Mouse (Mus musculus): ENCODE results near the gene Kcng4. TPM values are rescaled to one million over a fixed set of nuclear protein-coding genes. Genes with fewer than 3 reads are reported as not detected.

Kcng4 gene
- 8.4 TPM for polyA plus RNA-seq (2015; fragmentation: Illumina TruSeq; extraction: RNeasy Lipid Tissue Mini Kit (QIAGEN cat#74804); ENCODE audit: low read depth, low replicate concordance)

DNA sequence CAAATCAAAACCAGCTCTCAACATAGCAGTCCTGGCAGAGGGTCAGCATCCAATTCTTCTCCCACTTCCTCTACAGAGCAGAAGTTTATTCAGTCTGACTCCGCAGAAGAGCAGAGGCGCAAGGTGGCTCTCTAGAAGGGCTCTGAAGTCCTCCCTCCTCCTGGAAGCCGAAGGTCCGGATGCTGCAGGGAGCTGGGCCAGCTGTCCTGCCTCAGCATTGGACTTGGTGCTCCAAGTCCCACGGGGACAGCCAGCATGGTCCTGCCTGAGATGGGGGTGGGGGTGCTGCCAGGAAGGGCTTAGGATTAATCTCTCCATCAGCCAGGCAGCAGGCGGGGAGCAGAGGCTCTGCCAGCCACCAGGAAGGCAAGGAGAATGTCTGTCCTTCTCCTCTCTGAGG, at the start of gene Kcng4:
Kcng4 (minus strand) TSS at position 303 of the 400 bp plus-strand sequence.

DNA sequence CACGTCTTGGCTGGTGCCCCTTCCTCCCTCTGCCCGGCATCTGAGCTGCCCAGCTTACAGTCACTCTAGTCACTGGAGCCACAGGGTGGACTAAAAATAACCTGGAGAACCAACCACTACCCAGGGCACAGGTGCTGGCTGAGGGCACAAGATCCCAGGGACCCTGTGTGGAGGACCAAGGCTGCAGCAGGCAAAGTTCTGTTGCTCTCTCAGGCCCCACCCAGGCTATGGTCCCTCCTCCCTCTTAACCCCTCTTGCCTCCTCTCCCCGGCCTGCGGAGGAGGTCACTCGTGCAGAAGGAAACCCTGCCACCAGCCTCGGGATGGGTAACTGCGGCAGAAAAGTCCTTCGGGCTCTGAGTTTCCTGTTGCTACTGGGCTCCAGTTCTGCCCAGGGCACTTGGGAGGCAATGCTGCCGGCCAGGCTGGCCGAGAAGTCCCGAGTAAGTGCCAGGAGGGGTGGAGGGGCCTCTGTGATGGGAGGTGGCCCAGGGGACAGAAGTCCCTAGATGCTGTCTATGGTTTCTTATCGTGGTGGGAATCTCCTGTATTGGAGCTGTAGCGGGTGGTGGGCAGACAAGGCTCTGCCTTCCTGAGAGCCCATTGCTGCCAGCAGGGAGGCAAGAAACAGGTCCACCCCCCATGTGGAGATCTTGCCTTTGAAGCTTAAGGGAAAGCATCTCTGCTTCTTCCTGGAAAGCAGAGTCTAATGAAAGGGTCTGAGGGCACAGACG, 30.9 kb upstream of the Kcng4 start, which contains the start of gene Wfdc1:
Wfdc1 (plus strand) TSS at position 147 of the 733 bp plus-strand sequence.

DNA sequence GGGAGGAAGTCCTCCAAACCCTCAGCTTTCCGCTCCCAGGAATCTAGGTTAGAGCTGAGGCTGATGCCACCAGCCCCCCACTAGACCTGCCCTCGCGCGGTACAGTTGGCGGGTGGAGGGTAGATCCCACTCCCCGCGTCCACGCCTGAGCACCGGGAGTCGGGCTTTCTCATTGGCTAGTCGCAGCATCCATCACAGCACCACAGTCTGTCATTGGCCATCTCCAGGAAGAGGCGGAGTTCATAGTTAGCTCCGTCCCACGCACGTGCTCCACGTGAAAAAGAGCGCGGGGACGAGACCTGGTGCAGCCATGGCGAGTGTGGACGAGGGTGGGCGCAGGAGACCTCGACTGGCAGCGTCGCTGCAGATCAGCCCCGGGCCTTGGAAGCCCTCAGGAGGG, 23.0 kb downstream of the Kcng4 start, which contains the start of gene Adad2:
Adad2 (plus strand) TSS at position 277 of the 400 bp plus-strand sequence.

DNA sequence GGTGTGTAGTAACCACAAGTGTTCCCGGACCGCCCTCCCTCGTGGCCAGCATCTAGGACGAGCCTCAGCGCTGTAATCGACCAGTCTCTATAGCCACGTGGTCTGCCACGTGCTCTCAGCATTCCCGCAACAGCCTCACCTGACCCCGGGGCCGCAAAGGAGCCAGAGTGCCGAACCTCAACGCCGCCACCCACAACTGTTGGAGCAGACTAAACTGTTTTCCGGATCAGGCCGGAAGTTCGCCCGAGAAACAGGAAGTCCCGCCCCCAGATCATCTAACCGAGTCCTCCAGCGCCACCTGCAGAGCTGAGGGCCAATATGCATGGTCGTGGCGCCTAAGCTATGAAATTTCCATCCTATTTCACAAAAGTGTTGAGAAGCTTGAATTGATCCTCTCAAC, 30.5 kb downstream of the Kcng4 start, which contains the start of gene Taf1c:
Taf1c (minus strand) TSS at position 227 of the 400 bp plus-strand sequence.

DNA sequence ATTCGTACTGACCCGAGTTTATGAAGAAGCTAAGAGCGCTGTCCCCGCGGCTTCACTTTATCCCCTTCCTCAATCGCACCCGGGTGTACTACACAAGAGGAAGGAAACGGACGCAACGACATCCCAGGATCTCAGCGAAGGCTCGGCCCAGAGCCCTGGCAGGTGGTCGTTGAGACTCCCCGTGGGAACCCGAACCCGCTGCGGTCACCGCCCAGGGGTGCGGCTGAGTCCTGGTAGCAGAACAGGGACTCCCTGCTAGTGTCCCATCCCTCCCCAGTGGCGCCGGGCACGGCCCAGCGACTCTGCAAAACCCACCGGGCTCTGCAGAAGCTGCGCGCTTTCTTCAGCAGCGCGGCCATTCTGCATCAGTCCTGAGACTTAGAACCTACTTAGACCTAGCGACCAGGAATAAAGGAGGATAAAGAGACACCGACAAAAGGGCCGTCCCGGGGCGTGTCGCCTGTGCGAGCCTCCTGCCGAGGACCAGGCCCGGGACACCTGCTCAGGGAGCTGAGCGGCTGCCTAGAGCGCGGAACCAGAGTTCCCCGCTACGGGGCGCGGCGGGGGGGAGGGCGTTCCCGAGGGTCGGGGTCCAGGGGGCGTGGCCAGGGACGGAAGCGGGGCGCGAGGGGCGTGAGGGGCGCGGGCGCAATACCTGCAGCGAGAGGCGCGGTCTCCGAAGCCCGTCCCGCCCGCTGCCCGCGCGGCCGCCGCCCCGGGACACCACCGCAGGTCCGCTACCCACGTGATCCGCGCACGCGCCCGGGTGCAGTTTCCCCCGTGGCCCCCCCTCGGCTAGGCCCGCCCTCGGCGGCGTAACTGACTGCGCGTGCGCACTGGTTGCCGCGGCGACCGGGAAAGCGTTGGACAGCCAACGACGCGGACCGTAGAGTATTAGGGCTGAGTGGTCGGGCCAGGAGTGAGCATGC, 60.8 kb downstream of the Kcng4 start, which contains the start of the genes Hsdl1 and Dnaaf1:
Hsdl1 (minus strand) TSS at position 747 of the 929 bp plus-strand sequence.
Dnaaf1 (plus strand) TSS at position 799 of the 929 bp plus-strand sequence.

Other genes with a start within 250 kb of the Kcng4 start
- 26.3 TPM for gene Mlycd, start 240.8 kb downstream of the Kcng4 start, polyA plus RNA-seq (2015; fragmentation: Illumina TruSeq; extraction: RNeasy Lipid Tissue Mini Kit (QIAGEN cat#74804); ENCODE audit: low read depth, low replicate concordance)
- 0.76 TPM for gene Osgin1, start 201.6 kb downstream of the Kcng4 start, polyA plus RNA-seq (2015; fragmentation: Illumina TruSeq; extraction: RNeasy Lipid Tissue Mini Kit (QIAGEN cat#74804); ENCODE audit: low read depth, low replicate concordance)
- gene Necab2, start 189.0 kb downstream of the Kcng4 start, polyA plus RNA-seq (2015; fragmentation: Illumina TruSeq; extraction: RNeasy Lipid Tissue Mini Kit (QIAGEN cat#74804); ENCODE audit: low read depth, low replicate concordance): 70.0 TPM
- gene Slc38a8, start 134.0 kb downstream of the Kcng4 start, polyA plus RNA-seq (2015; fragmentation: Illumina TruSeq; extraction: RNeasy Lipid Tissue Mini Kit (QIAGEN cat#74804); ENCODE audit: low read depth, low replicate concordance): not detected
- 54.4 TPM for gene Mbtps1, start 76.9 kb downstream of the Kcng4 start, polyA plus RNA-seq (2015; fragmentation: Illumina TruSeq; extraction: RNeasy Lipid Tissue Mini Kit (QIAGEN cat#74804); ENCODE audit: low read depth, low replicate concordance)
- gene Hsdl1, start 60.5 kb downstream of the Kcng4 start, polyA plus RNA-seq (2015; fragmentation: Illumina TruSeq; extraction: RNeasy Lipid Tissue Mini Kit (QIAGEN cat#74804); ENCODE audit: low read depth, low replicate concordance): 35.0 TPM
- 0.30 TPM for gene Dnaaf1, start 60.4 kb downstream of the Kcng4 start, polyA plus RNA-seq (2015; fragmentation: Illumina TruSeq; extraction: RNeasy Lipid Tissue Mini Kit (QIAGEN cat#74804); ENCODE audit: low read depth, low replicate concordance)
- 8.3 TPM for gene Taf1c, start 30.5 kb downstream of the Kcng4 start, polyA plus RNA-seq (2015; fragmentation: Illumina TruSeq; extraction: RNeasy Lipid Tissue Mini Kit (QIAGEN cat#74804); ENCODE audit: low read depth, low replicate concordance)
- 0.31 TPM for gene Adad2, start 22.9 kb downstream of the Kcng4 start, polyA plus RNA-seq (2015; fragmentation: Illumina TruSeq; extraction: RNeasy Lipid Tissue Mini Kit (QIAGEN cat#74804); ENCODE audit: low read depth, low replicate concordance)
- 13.4 TPM for gene Wfdc1, start 30.7 kb upstream of the Kcng4 start, polyA plus RNA-seq (2015; fragmentation: Illumina TruSeq; extraction: RNeasy Lipid Tissue Mini Kit (QIAGEN cat#74804); ENCODE audit: low read depth, low replicate concordance)
- 0.61 TPM for gene Atp2c2, start 64.3 kb upstream of the Kcng4 start, polyA plus RNA-seq (2015; fragmentation: Illumina TruSeq; extraction: RNeasy Lipid Tissue Mini Kit (QIAGEN cat#74804); ENCODE audit: low read depth, low replicate concordance)
- 9.2 TPM for gene Tldc1, start 142.7 kb upstream of the Kcng4 start, polyA plus RNA-seq (2015; fragmentation: Illumina TruSeq; extraction: RNeasy Lipid Tissue Mini Kit (QIAGEN cat#74804); ENCODE audit: low read depth, low replicate concordance)
- gene Cotl1, start 204.9 kb upstream of the Kcng4 start, polyA plus RNA-seq (2015; fragmentation: Illumina TruSeq; extraction: RNeasy Lipid Tissue Mini Kit (QIAGEN cat#74804); ENCODE audit: low read depth, low replicate concordance): 74.6 TPM
- gene Klhl36, start 226.6 kb upstream of the Kcng4 start, polyA plus RNA-seq (2015; fragmentation: Illumina TruSeq; extraction: RNeasy Lipid Tissue Mini Kit (QIAGEN cat#74804); ENCODE audit: low read depth, low replicate concordance): 6.1 TPM